Mouse (Mus musculus) ZHBTc4 (cell line): ENCODE data around the gene Gas6.

Source experiments
- DNase-seq: peaks from one replicate; pipeline ENCODE4 v3.0.0-alpha.2; 2011; ENCODE audit warnings: low read depth, low spot score

Gas6 gene

DNA sequence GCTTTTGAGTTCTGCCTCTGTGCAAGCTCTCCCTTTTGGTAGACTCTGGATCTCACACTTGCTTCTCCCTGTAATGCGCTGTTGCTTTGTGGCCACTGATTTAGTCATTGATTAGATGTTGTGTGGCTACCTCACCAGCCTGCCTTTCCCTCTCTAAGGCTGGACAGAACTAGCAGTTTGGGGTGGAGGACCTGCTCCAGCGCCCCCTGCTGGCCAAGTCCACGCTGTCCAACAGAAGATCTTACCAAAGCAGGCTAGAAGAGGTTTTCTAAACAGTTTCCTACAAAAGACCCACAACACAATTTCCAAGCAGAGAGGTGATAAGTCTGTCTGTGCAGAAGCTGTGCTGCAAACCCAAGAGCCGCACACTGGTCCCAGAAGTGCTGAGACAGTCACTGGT, 32.4 kb downstream of the Gas6 start:
- DNase-seq: peak; percentile 68

DNA sequence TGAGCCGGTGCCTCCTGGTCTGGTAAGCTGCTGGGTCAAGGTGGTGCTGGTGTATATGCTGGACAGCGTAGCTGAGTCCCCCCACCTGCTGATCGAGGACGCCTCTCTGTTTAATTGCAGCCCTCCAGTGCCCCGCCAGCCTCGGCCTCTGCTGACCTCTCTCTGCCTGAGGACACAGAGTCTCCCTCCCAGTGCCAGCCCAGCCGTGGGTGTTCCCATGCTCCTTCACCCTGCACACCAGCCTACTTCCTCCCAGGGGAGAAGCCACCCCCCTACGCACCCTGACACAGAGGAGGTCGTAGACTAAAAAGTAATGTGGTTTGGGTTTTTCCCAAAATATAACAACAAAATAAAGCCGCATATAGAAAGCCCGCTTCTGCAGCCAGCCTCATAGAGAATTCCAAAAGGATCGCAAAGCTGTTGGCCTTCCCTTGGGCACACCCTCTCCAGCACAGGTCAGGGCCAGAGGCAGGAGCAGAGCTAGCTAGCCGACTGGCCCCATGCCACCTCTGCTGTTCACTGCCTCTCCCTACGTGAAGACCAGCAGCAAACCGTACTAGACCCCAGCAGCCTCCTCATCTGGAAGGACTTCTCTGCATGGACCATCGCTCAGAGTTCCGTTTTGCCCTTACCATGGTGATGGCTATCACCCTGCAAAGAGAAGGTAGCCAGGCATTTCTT, 33.1 kb downstream of the Gas6 start:
- DNase-seq: no peak

DNA sequence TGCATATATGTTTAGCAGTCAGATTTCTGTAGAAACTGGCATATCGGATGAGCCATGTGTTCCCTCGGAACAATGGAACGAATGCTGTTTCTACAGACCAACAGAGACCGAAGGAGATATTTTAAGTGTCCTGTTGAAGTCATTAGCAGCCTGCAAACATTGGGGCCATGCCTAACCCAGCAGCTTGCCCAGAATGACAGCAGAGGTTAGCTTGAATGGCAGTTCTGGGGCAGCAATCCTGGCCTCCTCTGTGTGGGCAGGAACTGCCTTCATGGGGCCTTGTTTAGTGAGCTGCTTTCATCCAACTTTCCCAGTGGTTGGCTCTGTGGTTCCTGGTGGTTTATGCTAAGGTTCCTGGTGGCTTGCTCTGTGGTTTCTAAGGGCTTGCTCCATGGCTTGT, 34.9 kb downstream of the Gas6 start:
- DNase-seq: no peak

DNA sequence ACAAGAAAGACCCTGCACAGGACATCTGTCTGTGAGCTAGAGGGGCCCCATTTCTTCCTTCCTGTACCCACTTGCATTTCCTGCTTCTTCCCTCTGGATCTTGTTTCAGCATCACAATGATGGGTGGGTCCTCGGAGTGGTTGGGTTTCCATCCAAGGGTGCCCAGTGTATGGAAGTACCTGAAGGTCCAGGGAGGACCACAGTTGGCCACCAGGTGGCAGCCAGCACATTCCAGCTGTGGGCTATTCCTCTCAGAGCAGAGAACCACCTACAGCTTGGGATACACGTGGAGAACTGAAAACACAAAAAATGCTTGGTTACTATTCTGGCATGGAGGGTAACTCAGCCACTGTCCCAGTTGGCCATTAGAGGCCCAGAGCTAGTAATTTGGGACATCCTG, 39.0 kb downstream of the Gas6 start:
- peak; percentile 74 for DNase-seq

DNA sequence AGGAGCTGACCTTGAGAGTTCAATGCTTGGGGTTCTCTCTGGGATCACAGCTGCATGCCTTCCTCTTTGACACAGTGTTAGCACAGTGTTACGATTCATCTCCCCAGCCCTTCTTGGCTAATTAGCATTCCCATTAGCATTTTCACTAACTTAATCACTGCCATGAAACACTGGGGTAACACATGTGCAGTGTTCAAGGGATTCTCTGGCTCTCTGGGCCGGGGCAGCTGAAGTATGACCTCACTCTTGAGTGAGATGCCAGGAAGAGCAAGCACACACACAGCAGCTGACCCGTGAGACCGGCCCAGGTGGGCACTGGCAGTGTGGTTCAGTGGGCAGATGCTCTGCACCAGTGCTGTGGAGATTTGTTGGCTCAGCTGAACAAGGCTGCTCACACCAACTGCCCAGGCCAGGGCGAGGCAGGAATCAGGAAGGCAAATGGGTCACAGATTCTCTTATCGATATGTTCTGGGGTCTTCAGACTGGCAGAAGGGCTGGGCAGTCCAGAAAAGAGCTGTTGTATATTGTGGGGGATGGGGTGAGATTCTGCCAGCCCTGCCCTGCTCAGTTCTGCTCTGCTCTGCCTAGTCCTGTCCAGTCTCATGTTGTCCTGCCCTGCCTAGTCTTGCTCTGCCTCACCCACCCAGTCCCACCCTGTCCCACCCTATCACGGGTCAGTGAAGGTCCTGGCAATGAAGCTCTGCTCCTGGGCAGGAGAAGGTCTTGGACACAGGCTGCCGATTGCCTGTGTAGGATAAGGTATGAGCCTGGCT, 39.8 kb downstream of the Gas6 start:
- no peak for DNase-seq

DNA sequence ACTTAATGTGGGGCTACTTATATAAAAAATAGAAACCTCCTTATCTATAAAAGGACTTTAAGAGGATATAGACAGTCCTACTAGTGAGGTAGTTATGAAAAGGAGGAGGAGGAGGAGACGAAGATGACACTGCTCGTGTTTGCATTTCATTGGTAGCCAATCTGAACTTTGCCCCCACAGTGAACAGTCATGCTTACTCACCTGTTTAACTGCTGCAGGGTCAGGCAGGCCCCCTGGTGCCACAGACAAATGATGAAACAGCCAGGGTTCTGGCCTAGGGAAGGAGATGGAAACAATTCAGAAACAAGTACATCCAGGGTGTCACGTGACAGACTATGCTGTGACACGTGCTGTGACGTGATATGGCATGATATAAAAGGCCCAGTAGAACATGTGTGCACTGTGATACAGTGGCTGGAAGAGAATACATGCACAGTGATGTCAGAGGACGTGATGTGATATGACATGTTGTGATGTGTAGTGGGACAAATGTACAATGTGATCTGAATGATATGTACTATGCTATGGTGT, 42.5 kb downstream of the Gas6 start:
- DNase-seq: no peak

DNA sequence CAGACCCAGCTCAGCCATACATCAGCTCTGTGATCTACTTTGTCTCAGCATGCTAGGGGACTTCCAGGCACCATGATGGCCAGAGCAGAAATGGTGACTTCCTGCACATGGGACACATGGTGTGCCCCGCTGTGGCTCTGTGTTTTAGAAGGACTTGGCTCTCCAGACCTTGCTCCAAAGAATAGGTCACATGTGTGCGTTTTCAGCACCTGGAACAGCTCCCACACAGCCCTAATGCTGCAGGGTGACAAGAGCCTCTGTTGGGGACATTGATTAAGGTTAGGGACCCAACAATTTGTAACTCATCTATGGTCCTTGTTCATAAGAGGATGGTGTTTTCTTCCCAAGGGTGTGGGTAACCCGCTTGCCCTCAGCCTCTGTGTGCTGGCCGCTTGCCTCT, 46.1 kb downstream of the Gas6 start:
- peak; percentile 74 for DNase-seq

DNA sequence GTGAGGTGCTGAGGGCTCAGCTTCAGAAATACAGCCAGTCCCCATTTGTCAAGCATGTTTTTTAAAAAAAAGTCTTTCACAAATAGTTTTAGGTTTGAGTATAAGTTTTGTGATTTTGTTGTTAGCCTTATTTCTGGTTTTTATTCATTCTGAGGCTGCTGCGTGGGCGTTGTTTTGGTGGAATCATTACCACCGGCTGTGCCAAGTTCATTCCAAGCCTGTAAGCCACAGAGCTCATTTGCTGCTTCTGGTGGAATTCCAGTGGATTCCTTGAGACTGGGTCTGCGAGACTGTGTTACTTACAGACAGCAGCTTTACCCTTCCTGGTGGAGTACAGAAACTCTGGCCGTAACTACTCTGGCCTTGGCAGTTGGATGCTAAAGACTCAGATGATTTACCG, 47.8 kb downstream of the Gas6 start:
- no peak for DNase-seq

DNA sequence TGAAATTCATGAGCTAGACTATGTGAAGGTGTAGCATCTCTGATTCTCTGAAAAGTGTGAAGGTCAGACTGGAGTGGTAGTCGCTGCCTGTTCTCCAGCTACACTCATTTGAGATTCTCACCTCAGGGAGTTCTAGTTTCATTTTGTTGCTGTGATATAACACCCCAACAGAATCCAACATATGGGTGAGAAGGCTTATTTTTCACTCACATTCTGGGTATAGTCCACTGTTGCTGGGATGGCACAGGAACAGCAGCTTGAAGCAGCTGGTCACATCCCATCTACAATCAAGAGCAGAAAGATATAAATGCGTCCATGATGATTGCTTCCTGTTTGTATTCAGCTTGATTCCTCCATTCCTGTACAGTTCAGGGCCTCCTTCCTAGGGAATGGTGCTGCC, 52.1 kb downstream of the Gas6 start:
- DNase-seq: no peak

DNA sequence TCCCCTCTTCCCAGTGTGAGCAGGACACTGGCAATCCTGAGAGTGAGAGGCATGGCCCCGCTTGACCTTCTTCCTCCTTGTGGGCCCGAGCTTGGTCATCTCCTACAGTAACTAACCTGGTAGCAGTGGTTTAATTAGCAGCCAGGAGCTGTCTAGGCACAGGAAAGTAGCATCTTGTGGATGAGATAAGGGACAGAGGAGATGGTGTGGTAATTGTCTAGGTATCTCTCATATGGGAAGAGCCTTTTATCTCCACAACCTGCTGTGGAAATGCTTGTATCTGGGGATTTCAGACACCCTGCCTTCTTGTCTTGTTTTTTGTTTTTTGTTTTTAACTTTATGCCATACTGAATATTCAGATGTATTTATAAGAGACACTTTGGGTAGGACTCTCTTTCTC, 56.8 kb downstream of the Gas6 start:
- no peak for DNase-seq

DNA sequence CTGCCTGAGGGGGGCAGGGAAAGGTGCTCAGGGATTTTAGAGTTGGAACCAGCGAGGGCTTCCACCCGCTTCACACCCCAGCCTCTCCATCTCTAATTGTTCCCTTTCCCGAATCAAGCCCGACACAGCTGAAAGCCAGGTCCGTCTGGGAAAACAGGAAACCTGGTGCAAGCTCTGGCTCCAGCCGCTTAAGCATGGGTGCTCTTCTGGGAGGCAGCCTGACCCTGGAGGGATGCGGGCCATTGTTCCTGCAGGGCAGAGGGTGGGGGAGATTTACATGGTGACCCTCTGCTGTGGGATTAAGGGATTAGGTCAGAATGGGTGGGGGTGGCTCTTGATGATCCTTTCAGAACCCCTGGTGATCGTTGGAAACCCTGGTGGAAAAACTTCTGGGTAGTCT, 58.2 kb downstream of the Gas6 start:
- no peak for DNase-seq

DNA sequence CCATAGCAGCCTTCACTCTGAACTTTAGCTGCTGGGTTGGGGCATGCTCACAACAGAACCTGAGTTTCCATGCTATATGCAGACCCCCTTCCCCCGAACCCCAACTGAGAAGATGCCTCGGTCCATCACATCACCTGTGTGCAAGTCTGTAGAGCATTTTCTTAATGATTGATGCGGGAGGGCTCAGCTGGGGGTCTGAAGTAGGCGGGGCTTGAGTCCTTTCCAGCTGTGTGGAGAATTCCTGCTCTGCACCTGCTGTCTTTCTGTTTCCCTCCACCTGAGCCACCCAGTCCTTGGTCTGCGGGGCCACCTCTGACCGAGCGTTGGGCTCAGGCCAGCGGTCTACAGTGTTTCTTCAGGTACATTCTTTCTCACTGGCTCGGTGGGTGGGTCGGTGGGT, 59.4 kb downstream of the Gas6 start, which contains the start of gene Tmem255b:
Gene Tmem255b (plus strand): TSS at position 301 of the 400 bp plus-strand sequence.
- DNase-seq: no peak

DNA sequence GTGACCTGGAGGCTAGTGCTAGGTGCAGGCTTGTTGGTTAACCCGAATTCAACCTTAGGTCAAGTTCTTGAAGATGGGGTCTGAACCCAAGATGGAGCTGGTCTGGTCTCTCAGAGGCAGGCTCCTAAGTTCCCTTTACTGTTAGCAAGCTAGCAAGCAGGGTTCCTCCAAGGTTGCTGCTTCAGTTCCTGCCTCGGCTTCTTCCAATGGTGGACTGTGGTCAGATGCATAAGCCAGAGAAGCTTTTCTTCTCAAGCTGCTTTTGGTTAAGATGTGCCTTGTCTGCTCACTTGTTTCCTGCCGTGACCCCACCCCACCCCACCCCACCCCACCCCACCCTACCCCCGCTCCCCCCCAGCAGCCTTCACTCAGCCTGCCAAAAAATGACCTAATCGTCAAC, 61.2 kb downstream of the Gas6 start:
- DNase-seq: no peak

DNA sequence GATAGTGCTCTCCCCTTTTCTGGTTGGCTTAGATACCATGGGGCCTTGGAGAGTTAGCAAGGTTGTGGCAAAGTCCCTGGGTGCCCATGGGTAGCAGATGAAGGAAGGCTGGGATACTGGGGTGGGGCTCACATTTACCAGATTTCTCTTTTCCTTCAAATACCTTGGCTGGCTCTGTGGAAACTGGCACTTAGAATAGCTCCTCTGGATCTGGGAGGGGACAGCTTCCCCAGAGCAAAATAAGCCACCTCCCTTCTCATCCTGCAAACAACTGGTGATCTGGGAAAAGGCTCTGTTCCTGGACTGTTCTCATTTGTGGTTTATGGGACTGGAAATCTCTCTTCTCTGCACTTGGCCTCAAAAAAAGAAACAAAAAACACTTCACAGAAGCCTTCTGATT, 63.4 kb downstream of the Gas6 start:
- DNase-seq: no peak

DNA sequence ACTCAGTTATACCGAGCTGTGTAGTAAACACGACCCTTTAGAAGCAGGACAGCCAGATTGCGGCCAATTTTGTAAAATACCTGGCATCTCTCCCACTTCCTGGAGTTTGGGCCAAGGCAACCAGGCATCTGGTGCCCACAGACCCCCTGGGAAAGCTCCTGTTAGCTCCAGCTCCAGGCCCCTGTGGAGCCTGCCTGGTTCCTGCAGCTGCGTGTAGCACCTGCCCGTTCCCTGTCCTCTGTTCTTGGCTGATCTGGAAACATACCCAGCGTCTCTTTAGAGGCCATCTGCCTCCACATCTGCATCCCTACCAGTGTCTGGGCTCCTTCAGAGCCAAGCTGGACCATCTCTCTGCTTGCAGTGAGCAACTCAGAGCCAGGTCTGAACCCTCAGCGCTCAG, 63.9 kb downstream of the Gas6 start:
- DNase-seq: no peak

DNA sequence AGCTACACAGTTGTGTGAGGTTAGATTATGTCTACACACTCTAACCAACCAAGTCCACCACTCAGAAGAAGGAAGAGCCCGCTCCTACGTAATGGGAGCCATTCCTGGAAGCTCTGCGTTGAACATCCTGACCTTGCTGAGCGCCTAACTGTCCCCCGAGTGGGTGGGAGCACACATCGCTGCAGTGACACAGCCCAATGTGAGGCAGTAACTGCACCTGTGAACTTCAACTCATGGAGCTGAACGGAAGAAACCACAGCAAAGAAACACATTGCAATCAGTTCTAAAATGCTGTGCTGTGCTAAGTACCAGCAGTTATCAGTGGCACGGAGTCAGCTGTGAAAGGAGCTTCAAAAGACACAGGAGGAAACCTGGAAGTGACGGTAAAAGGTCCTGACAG, 66.1 kb downstream of the Gas6 start:
- no peak for DNase-seq

DNA sequence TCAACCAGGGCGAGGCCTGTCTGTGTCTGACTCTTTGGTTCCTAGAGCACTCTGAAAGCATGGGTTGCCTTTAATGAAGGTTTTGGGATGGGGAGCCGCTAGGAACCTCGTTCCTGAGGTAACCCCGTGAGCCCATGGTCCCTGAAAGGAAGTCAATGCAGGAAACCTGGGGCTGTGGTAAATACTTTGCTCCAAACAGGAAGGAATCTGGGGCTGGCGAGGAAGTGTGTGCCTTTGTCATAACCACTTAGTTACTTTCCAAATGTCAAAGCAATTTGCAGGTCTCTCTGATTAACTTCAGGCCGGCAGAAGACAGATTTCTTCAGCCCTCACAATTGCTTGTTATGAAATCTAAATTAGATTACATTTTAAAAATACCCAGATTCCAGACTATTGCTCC, 66.9 kb downstream of the Gas6 start:
- DNase-seq: no peak

DNA sequence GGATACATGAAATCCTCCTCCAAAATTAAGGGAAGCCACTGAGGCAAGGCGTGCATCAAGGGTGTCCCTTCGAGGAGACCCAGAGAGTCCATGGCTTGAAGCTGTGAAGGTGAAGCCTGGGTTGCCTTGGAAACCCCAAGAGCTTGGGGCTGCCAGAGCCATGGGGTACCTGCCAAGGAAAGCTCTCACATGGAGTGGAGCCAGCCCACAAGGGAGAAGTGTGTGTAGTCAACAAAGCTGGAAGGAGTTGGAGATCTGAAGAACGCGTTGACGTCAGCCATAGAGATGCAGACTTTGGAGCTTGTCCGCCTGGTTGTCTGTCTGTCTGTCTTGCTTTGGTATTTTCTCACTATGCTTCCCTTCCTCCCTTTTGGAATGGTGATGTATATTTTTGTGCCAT, 73.3 kb downstream of the Gas6 start:
- no peak for DNase-seq

DNA sequence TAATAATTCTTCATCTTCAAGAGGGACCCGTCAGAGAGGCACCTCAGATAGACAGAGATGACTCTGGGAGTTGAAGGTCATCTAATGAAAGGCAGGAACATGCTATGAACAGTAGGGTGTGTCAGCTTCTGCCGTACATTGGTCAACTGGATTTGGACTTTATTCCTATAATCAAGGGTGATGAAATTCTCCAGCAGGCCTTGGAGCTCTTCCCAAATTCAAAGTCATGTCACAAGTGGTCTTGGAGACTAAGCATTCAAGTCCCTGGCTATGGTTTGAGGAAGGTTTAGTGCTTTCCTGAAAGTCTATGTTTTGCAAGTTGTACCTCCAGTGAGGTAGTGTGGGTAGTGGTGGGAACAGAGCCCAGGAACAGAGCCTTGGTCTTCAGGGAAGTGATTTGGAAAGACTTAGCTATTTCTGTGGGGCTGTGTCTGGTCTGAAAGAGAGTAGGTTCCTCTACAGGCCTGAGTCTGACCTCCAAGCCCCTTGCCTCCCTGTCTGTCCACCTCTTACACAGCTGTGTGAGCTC, 75.1 kb downstream of the Gas6 start:
- no peak for DNase-seq

DNA sequence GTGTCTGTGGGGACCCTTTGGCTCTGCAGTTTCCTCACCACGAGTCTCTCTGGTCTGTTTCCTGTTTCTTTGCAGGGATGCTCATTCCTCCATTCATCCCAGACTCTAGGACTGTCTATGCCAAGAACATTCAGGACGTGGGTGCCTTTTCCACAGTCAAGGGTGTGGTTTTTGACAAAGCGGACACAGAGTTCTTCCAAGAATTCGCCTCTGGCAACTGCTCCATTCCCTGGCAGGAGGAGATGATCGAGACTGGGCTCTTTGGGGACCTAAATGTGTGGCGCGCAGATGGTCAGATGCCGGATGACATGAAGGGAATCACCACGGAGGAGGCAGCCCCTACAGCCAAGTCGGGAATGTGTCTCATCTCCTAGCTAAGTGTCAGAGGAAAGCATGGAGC, 78.4 kb downstream of the Gas6 start:
- no peak for DNase-seq
